Mouse (Mus musculus) testis, adult 2 months (tissue): ENCODE measurements around the gene E130308A19Rik.

Source experiments
- CTCF ChIP-seq: fragments of 200-500 bp; IDR thresholded peaks from 2 replicates; pipeline ENCODE4 v1.5.1; 2012; ENCODE audit warnings: low read depth, mild to moderate bottlenecking, inconsistent platforms, low read length, moderate library complexity; ENCODE audit not compliant: control insufficient read depth, insufficient read depth, insufficient replicate concordance
- POLR2A ChIP-seq: fragments of 200-500 bp; IDR thresholded peaks from 2 replicates; pipeline ENCODE4 v1.6.1; 2012; ENCODE audit warnings: low read depth, mild to moderate bottlenecking, inconsistent platforms, low read length, moderate library complexity; ENCODE audit not compliant: control insufficient read depth

DNA sequence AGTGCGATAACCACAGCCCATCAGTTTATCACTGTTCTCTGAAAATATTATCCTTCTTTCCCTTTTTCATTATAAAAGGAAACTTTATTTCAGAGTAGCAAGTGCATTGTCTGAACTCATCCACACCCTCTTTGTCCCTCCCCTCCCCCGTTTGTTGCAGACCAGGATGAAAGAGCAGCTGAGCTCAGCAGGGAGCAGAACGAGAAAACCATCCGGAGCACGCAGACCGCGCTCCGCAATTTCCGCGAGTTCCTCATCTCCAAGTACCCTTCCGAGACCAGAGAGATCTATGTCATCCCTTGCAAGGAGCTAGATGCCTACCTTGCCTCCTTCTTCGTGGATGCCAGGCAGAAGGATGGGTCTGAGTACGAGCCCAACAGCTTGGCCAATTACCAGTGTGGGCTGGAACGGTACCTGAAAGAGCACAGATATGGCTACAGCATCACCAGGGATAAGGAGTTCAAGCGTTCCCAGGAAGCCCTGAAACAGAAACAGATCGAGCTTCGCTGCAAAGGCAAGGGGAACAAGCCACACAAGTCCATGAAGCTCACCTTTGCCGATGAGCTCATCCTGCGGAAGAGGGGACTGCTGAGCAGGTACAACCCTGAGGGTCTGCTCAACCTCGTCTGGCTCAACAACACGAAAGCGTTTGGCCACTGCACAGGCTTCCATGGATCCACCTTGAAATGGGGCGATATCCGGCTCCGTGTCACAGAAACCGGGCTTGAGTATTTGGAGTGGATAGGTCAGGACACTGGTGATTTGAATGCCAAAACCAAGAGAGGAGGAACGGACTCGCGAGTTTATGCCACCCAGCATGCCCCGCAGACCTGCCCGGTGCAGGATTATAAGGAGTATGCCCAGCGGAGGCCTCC, 93.7 kb downstream of the E130308A19Rik start:
- TF ChIP-seq POLR2A (no peak), CTCF (no peak)
